Comparison of ENCODE assay signal across 8 mouse cellular contexts in genomic region chr12:80063402-80064150, GRCm38 (mm10). TPM values are rescaled to one million over a fixed set of nuclear protein-coding genes. Genes with fewer than 3 reads are reported as not detected.
A peak's percentile ranks its signal among the peaks of the same experiment; 100 is the strongest.
DNase-seq lines count a peak whose midpoint lies in the region; ATAC-seq and TF ChIP-seq lines count a peak whose summit lies in the region.

No protein-coding gene starts in this region.

- H3K27me3 ChIP-seq in heart, adult 2 months (ENCODE audit: control insufficient read depth, insufficient read depth, low read length): no peaks in the 10 kb centered on the region
- H3K27me3 ChIP-seq in stomach, embryonic 14.5 days (ENCODE audit: control insufficient read depth, insufficient read depth, low read length): no peaks in the 10 kb centered on the region
- no peaks in the 10 kb centered on the region for H3K27me3 ChIP-seq in stomach, postnatal 0 days (ENCODE audit: control insufficient read depth, insufficient read depth, low read length)
- no peaks in the 10 kb centered on the region for H3K27me3 ChIP-seq in limb, embryonic 15.5 days

- peak overlapping the region; percentile 67 for H3K27ac ChIP-seq in heart, adult 2 months
- H3K27ac ChIP-seq in stomach, embryonic 14.5 days (ENCODE audit: low read length): peak overlapping the region; percentile 89; the same call in 1 of the 2 replicates
- H3K27ac ChIP-seq in stomach, postnatal 0 days (replicated peaks): no peak overlapping the region
- H3K27ac ChIP-seq in limb, embryonic 15.5 days: peak overlapping the region; percentile 85

- no peak for TF ChIP-seq POLR2A in heart, adult 2 months (IDR thresholded peaks at IDR 0.05; ENCODE audit: insufficient read depth, low read depth, low read length)

- no peak for DNase-seq in heart, adult 2 months
- DNase-seq in heart, adult 8-10 months (ENCODE audit: low spot score): no peak
- no peak for DNase-seq in stomach, postnatal 0 days (ENCODE audit: low spot score)
- no peak for DNase-seq in spleen, postnatal 36 days (ENCODE audit: low spot score in 2 of 2)
- DNase-seq in cerebellum, postnatal 36 days: no peak
- no peak for DNase-seq in cerebellum, adult 9-10 months

- TF ChIP-seq CTCF in heart, adult 2 months (IDR thresholded peaks at IDR 0.05): no peak
- no peak for TF ChIP-seq CTCF in stomach, postnatal 0 days (IDR thresholded peaks at IDR 0.05; ENCODE audit: low read depth)

- no peaks in the 10 kb centered on the region for H3K9me3 ChIP-seq in stomach, embryonic 14.5 days (ENCODE audit: control insufficient read depth, low read depth, low read length)
- no peaks in the 10 kb centered on the region for H3K9me3 ChIP-seq in stomach, postnatal 0 days (ENCODE audit: control insufficient read depth, low read length)
- no peaks in the 10 kb centered on the region for H3K9me3 ChIP-seq in limb, embryonic 15.5 days

- 0 out of 2 replicates have a peak, but pooled peaks have one; percentile 9 for TF ChIP-seq EP300 in heart, adult 2 months (IDR thresholded peaks at IDR 0.05; ENCODE audit: insufficient read depth, low read depth, low read length)
- TF ChIP-seq EP300 in stomach, postnatal 0 days (optimal IDR thresholded peaks at IDR 0.05): no peak

- no peaks in the 10 kb centered on the region for H3K79me2 ChIP-seq in heart, adult 2 months (replicated peaks; ENCODE audit: control insufficient read depth, insufficient read depth, low read length)

- H3K4me3 ChIP-seq in heart, adult 2 months: no peak overlapping the region
- H3K4me3 ChIP-seq in stomach, embryonic 14.5 days (ENCODE audit: low read depth, low read length): no peak overlapping the region
- no peak overlapping the region for H3K4me3 ChIP-seq in stomach, postnatal 0 days (ENCODE audit: low read depth, low read length)
- no peak overlapping the region for H3K4me3 ChIP-seq in limb, embryonic 15.5 days

- 56% methylated on average over 7 of the region's 7 CpGs for WGBS in heart, adult 2 months
- 44% methylated on average over 7 of the region's 7 CpGs for WGBS in stomach, embryonic 14.5 days
- 53% methylated on average over 7 of the region's 7 CpGs for WGBS in stomach, postnatal 0 days
- WGBS in limb, embryonic 15.5 days: 53% methylated on average over 7 of the region's 7 CpGs

- no peak overlapping the region for H3K9ac ChIP-seq in heart, adult 2 months (ENCODE audit: low read depth, low read length)
- H3K9ac ChIP-seq in stomach, embryonic 14.5 days (replicated peaks; ENCODE audit: low read depth, low read length): no peak overlapping the region
- no peak overlapping the region for H3K9ac ChIP-seq in stomach, postnatal 0 days (ENCODE audit: low read length)
- H3K9ac ChIP-seq in limb, embryonic 15.5 days: no peak overlapping the region

- no peak overlapping the region for H3K4me2 ChIP-seq in stomach, embryonic 14.5 days (replicated peaks; ENCODE audit: low read depth, low read length)
- no peak overlapping the region for H3K4me2 ChIP-seq in stomach, postnatal 0 days (replicated peaks; ENCODE audit: low read depth)
- no peak overlapping the region for H3K4me2 ChIP-seq in limb, embryonic 15.5 days

- intact Hi-C loops in heart, adult 2 months (cut with DNase I): loop anchor here (2.0 to 5.0 kb wide), 2 partner anchors 96 to 451 kb away; no protein-coding TSS in a partner anchor

- peaks cover 29% of the 10 kb centered on the region for H3K4me1 ChIP-seq in heart, adult 2 months (ENCODE audit: control insufficient read depth, insufficient read depth, low read length)
- H3K4me1 ChIP-seq in stomach, embryonic 14.5 days (ENCODE audit: control insufficient read depth, insufficient read depth, low read length): peaks cover 30% of the 10 kb centered on the region
- no peaks in the 10 kb centered on the region; the same call in 1 of the 2 replicates for H3K4me1 ChIP-seq in stomach, postnatal 0 days (replicated peaks; ENCODE audit: control insufficient read depth, insufficient read depth)
- H3K4me1 ChIP-seq in limb, embryonic 15.5 days: peaks cover 30% of the 10 kb centered on the region

- H3K36me3 ChIP-seq in heart, adult 2 months (ENCODE audit: control insufficient read depth, insufficient read depth, low read length): peaks cover 15% of the 10 kb centered on the region
- H3K36me3 ChIP-seq in stomach, embryonic 14.5 days (ENCODE audit: control insufficient read depth, insufficient read depth, low read length): no peaks in the 10 kb centered on the region
- no peaks in the 10 kb centered on the region for H3K36me3 ChIP-seq in stomach, postnatal 0 days (ENCODE audit: control insufficient read depth, insufficient read depth, low read length)
- H3K36me3 ChIP-seq in limb, embryonic 15.5 days: no peaks in the 10 kb centered on the region

- no peak for ATAC-seq in stomach, embryonic 14.5 days (ENCODE audit: insufficient number of reproducible peaks, insufficient read depth, low FRiP score, low read depth)
- no peak for ATAC-seq in stomach, postnatal 0 days (ENCODE audit: low FRiP score, low TSS enrichment)
- no peak for ATAC-seq in limb, embryonic 15.5 days (ENCODE audit: insufficient number of reproducible peaks, low FRiP score, low TSS enrichment, low read depth)

RNA-seq across cellular contexts. Expression of gene Zfp36l1, which starts 49.2 kb away (rescaled TPM):
- total RNA-seq in heart, adult 2 months (2021): 10 to 100 TPM; 74.4 to 79.4 TPM
- polyA plus RNA-seq in heart, adult 2 months (2012; rRNA removed): 43.3 and 65.0 TPM in 2 replicates
- total RNA-seq in heart, adult 8-10 months (2022): 100 to 1,000 TPM in 1 of 4 experiments, 10 to 100 TPM in 3; 65.0 to 103 (median 80.0) TPM
- polyA plus RNA-seq in stomach, embryonic 14.5 days (2014; fragmentation: Nextera tagmentation; extraction: Ambion mirVana): 228 and 245 TPM in 2 replicates
- polyA plus RNA-seq in stomach, postnatal 0 days (2015; fragmentation: Nextera tagmentation; extraction: Ambion mirVana): 90.8 and 98.5 TPM in 2 replicates
- 147 and 148 TPM in 2 replicates for polyA plus RNA-seq in limb, embryonic 15.5 days (2015; fragmentation: Nextera tagmentation; extraction: Ambion mirVana)
